Mouse (Mus musculus) small intestine, adult 2 months (tissue): ENCODE results near the gene Nol3.

Experiments used
- CTCF ChIP-seq: fragments of 200-500 bp; IDR thresholded peaks from 2 replicates; pipeline ENCODE4 v1.5.1; 2012; ENCODE audit warnings: low read depth, mild to moderate bottlenecking, control low read depth, inconsistent platforms, low read length, moderate library complexity, mixed read lengths; ENCODE audit not compliant: insufficient replicate concordance, insufficient read length; ENCODE audit errors: extremely low read depth
- POLR2A ChIP-seq: fragments of 200-500 bp; IDR thresholded peaks from 2 replicates; pipeline ENCODE4 v1.6.1; 2012; ENCODE audit warnings: low read depth, mild to moderate bottlenecking, control low read depth, inconsistent platforms, low read length, moderate library complexity

DNA sequence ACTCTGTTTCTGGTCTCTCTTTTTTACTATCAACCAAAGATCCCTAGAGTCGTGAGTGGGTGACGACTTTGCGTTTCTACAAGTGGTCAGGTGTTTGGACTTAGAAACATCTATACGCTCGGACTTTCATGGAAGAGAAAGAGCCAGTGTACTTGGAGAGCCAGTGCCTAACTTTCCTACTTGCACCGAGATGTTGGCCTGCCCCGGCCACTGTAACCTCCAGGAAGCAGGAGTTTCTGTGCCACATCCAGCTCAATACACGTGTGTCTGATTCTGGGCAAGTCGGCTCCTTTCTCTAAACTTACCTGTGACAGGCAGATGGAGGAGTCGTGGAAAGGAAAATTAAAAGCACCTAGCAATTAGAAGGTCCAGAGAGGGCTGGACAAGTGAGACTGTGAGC is at the start of gene Nol3:
- TF ChIP-seq POLR2A (no peak), CTCF (no peak)
